Mouse (Mus musculus) lung, postnatal 0 days (tissue): ENCODE results near the gene Gm17571. TPM values are rescaled to one million over a fixed set of nuclear protein-coding genes. Genes with fewer than 3 reads are reported as not detected.
A peak's percentile ranks its signal among the peaks of the same experiment; 100 is the strongest.

Experiments
- ATAC-seq: fragments of 200-750 bp; cut with Nextera tagmentation; 2 replicates; pipeline ENCODE4 v1.8.0; 2017; ENCODE audit warnings: moderate library complexity
- DNase-seq: peaks from one replicate; pipeline ENCODE4 v3.0.0-alpha.2; 2016; ENCODE audit warnings: low spot score
- H3K27ac ChIP-seq: fragments of 300-500 bp; sonication (generic); 2 replicates; pipeline ENCODE4 v1.5.1; 2014; ENCODE audit warnings: antibody characterized with exemption, mild to moderate bottlenecking, low read length, mixed read lengths
- H3K27me3 ChIP-seq: fragments of 300-500 bp; sonication (generic); replicated peaks from 2 replicates; pipeline ENCODE4 v1.6.1; 2014; ENCODE audit warnings: low read length, mixed read lengths; ENCODE audit not compliant: insufficient read depth
- H3K36me3 ChIP-seq: fragments of 300-500 bp; sonication (generic); 2 replicates; pipeline ENCODE4 v1.6.1; 2014; ENCODE audit warnings: low read length, mixed read lengths; ENCODE audit not compliant: insufficient read depth
- H3K4me1 ChIP-seq: fragments of 300-500 bp; sonication (generic); 2 replicates; pipeline ENCODE4 v1.6.1; 2014; ENCODE audit warnings: antibody characterized with exemption, low read depth, low read length, mixed read lengths; ENCODE audit not compliant: insufficient read depth
- H3K4me2 ChIP-seq: fragments of 300-500 bp; sonication (generic); replicated peaks from 2 replicates; pipeline ENCODE4 v1.6.1; 2014; ENCODE audit warnings: low read depth, mild to moderate bottlenecking, low read length, moderate library complexity, mixed read lengths
- H3K4me3 ChIP-seq: fragments of 300-500 bp; sonication (generic); 2 replicates; pipeline ENCODE4 v1.5.1; 2014; ENCODE audit warnings: low read depth, low read length
- H3K9ac ChIP-seq: fragments of 300-500 bp; sonication (generic); replicated peaks from 2 replicates; pipeline ENCODE4 v1.6.1; 2014; ENCODE audit warnings: low read depth, mild to moderate bottlenecking
- H3K9me3 ChIP-seq: fragments of 300-500 bp; sonication (generic); 2 replicates; pipeline ENCODE4 v1.6.1; 2016; ENCODE audit warnings: low read length, mixed read lengths
- CTCF ChIP-seq: IDR thresholded peaks from 2 replicates; pipeline ENCODE4 v1.5.1; 2016; ENCODE audit warnings: antibody characterized with exemption, mild to moderate bottlenecking
- EP300 ChIP-seq: IDR thresholded peaks from 2 replicates; pipeline ENCODE4 v1.6.1; 2016; ENCODE audit warnings: antibody characterized with exemption, mild to moderate bottlenecking, control low read depth
- WGBS: fragments of 180-500 bp; shearing (Covaris S2); extraction: QIAGEN DNeasy Blood & Tissue Kit; methylation state at CpG from one replicate; pipeline ENCODE4 v1.1.7; 2014; 5-methylcytosine and 5-hydroxymethylcytosine counted together
- polyA plus RNA-seq: library from polyadenylated mRNA; unstranded; fragments of >200 nt; fragmentation: Nextera tagmentation; extraction: Ambion mirVana; gene quantifications from 2 replicates; pipeline ENCODE4 v1.2.1, GENCODE M21; 2015

Gm17571 gene
- polyA plus RNA-seq, 1 experiment from 2014 or later = not detected

DNA sequence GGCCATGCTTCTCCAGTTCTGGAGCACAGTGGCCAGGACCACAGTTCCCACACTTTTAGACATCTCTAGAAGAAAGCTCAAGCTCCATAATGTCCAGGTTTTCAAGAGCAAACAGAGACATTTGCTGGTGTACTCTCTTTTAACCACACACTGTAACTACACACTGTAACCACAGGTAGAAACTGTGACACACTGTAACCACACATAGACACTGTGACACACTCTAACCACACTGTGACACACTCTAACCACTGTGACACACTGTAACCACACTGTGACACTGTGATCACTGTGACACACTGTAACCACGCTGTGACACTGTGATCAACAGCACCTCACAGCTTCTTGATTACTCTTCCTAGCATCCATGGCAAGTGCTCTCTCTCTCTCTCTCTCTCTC lies 317 bp downstream of the Gm17571 start:
- TF ChIP-seq CTCF (no peak), EP300 (no peak)
- no peaks in the 10 kb centered on the region for H3K9me3 ChIP-seq
- 82% methylated on average over 1 of the region's 1 CpGs for WGBS

DNA sequence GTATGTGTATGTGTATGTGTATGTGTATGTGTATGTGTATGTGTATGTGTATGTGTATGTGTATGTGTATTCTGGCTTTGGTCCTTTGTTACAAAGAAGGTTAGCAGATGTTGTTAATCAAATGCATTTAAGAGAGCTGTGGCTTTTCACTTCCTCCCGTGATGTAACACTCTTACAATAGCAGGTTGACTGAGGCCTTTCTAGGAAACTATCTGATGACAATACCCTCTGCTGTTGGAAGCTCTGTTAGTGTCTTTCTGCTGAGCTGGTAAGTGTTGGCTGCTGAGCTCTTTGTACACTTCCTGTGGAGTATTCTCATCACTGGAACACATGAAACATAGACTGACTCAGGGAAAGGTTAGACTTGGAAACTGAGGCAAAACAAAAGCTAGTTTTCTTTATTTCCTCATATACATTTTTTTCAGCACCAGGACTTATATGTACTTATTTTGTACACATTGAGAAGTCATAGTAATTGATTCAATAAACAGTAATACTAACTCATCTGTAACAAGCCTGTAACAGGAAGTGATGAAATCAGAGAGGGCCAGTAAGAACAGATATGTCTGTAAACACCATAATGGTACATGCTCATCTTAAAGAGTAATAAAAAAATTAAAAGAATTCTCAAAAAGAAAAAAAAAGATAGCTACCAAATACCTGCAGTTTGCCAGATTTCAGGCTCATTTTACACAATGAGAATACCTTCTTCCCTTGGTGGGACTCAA lies 2.9 kb downstream of the Gm17571 start:
- 38% methylated on average over 1 of the region's 1 CpGs for WGBS
- peaks cover 8% of the 10 kb centered on the region; the same call in 1 of the 2 replicates for H3K4me1 ChIP-seq
- H3K27ac ChIP-seq = no peak overlapping the region
- no peaks in the 10 kb centered on the region for H3K9me3 ChIP-seq
- ATAC-seq = peak; percentile 56
- H3K27me3 ChIP-seq = no peaks in the 10 kb centered on the region
- TF ChIP-seq EP300 = no peak
- TF ChIP-seq CTCF = no peak
- no peak overlapping the region for H3K4me2 ChIP-seq
- peak; percentile 72 for DNase-seq
- no peak overlapping the region for H3K4me3 ChIP-seq
- no peaks in the 10 kb centered on the region for H3K36me3 ChIP-seq
- no peak overlapping the region for H3K9ac ChIP-seq

More for the DNA sequence above, 317 bp downstream of the Gm17571 start:
- H3K4me1 ChIP-seq = peaks cover 11% of the 10 kb centered on the region; the same call in 1 of the 2 replicates
- ATAC-seq = peak; percentile 20; the same call in 1 of the 2 replicates
- H3K4me3 ChIP-seq = no peak overlapping the region
- no peak overlapping the region for H3K4me2 ChIP-seq
- no peak overlapping the region for H3K27ac ChIP-seq
- no peak overlapping the region for H3K9ac ChIP-seq
- H3K27me3 ChIP-seq = no peaks in the 10 kb centered on the region
- DNase-seq = no peak
- no peaks in the 10 kb centered on the region for H3K36me3 ChIP-seq

DNA sequence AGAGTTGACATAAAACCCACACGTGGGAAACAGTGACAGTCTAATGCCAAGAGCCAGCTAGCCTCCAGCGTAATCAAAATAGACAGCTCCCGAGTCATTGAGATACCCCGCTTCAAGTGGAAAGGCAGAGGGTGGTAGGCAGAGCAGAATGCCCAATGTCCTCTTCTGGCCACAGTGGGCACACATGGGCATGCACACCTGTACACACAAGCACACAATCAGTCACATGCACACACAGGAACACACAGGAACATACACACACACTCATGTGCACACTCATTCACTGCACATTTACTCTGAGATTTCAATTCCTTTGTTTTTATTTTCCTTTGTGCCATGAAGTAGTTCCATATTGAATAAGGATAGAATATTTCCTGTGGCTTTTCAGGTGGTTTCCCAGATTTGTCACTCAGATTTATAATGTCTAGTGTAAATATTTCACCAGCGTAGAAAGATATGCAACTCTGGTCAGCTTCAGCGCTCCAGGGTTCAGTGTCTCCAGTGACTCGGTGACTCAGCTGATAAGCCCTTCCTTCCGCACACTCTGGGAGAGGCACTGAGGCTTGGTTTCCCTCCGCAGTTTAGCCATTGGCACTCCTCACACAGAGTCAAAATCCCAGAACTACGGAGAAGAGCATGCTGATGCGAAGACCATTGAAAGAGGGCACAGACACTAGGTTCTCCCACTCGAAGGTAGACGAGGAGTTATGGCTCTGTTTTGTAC lies 4.4 kb downstream of the Gm17571 start:
- peak; percentile 75 for ATAC-seq

GRCm38 (mm10) chr9:13440911-13441310 lies 5.6 kb downstream of the Gm17571 start:
- ATAC-seq (no peak), DNase-seq (no peak)
- no peak overlapping the region for H3K4me2 ChIP-seq
- no peaks in the 10 kb centered on the region for H3K36me3 ChIP-seq
- WGBS = 58% methylated on average over 6 of the region's 6 CpGs
- no peak overlapping the region for H3K9ac ChIP-seq
- TF ChIP-seq CTCF = no peak
- no peak for TF ChIP-seq EP300
- no peaks in the 10 kb centered on the region; the same call in 1 of the 2 replicates for H3K9me3 ChIP-seq
- H3K4me3 ChIP-seq = no peak overlapping the region
- H3K4me1 ChIP-seq = peaks cover 8% of the 10 kb centered on the region; the same call in 1 of the 2 replicates
- no peak overlapping the region for H3K27ac ChIP-seq
- H3K27me3 ChIP-seq = no peaks in the 10 kb centered on the region

More for the DNA sequence above, 4.4 kb downstream of the Gm17571 start:
- Histone ChIP-seq H3K4me2 (no peak overlapping the region), H3K4me3 (no peak overlapping the region), H3K9me3 (no peaks in the 10 kb centered on the region; the same call in 1 of the 2 replicates), H3K36me3 (no peaks in the 10 kb centered on the region), H3K4me1 (peaks cover 8% of the 10 kb centered on the region; the same call in 1 of the 2 replicates), H3K9ac (no peak overlapping the region), H3K27me3 (no peaks in the 10 kb centered on the region), H3K27ac (peak overlapping the region; percentile 51; the same call in 1 of the 2 replicates)
- WGBS = 44% methylated on average over 13 of the region's 13 CpGs
- TF ChIP-seq EP300 (no peak), CTCF (no peak)
- DNase-seq = peak; percentile 47

DNA sequence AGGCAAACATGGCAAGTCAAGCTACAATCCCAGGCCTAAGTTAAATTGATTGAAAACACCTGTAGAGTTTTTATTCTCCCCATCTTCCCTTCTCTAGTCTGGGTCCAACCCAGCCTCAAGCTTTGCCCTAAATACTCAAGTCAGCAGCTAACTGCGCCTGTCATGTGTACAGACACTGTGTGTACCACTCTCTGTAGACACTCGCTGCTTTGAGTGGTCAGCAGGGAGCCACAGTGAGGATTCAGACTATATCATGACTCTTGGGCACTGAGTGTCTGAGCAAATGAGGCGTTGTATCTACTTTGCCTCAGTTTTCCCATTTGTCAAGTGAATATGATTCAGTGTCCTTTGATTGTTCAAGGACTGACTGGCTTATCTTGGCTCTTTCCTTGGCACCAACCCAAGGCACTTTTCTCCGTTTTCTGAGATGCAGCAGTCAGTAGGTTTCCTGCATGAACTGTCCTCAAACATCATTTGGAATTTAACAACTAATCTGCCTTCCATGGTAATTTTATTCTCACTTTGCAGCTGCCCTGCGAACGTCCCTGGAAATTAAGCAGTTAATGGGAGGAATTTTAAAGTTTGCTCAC lies 13.0 kb downstream of the Gm17571 start:
- 54% methylated on average over 6 of the region's 6 CpGs for WGBS
- DNase-seq (no peak), ATAC-seq (no peak)
- TF ChIP-seq CTCF (no peak), EP300 (no peak)
- Histone ChIP-seq H3K27me3 (no peaks in the 10 kb centered on the region), H3K4me3 (no peak overlapping the region), H3K9me3 (no peaks in the 10 kb centered on the region; the same call in 1 of the 2 replicates), H3K36me3 (no peaks in the 10 kb centered on the region; the same call in 1 of the 2 replicates), H3K4me1 (no peaks in the 10 kb centered on the region), H3K9ac (no peak overlapping the region), H3K4me2 (no peak overlapping the region), H3K27ac (no peak overlapping the region)

- no peak overlapping the region for H3K9ac ChIP-seq
- H3K27ac ChIP-seq = no peak overlapping the region
- no peaks in the 10 kb centered on the region for H3K9me3 ChIP-seq
- H3K4me2 ChIP-seq = no peak overlapping the region
- no peak for DNase-seq
- ATAC-seq = no peak
- TF ChIP-seq EP300 (no peak), CTCF (no peak)
- WGBS = 83% methylated on average over 3 of the region's 3 CpGs
- H3K4me3 ChIP-seq = no peak overlapping the region
- no peaks in the 10 kb centered on the region; the same call in 1 of the 2 replicates for H3K36me3 ChIP-seq
- H3K27me3 ChIP-seq = no peaks in the 10 kb centered on the region
- peaks cover 7% of the 10 kb centered on the region; the same call in 1 of the 2 replicates for H3K4me1 ChIP-seq
These were observed 14.9 kb downstream of the Gm17571 start for GRCm38 (mm10) chr9:13431646-13432045.
